Mouse (Mus musculus) cortical plate, adult 2 months (tissue): ENCODE results near the gene Serpina3n.
"Not testable (repeated sequence)": the region's sequence is repeated elsewhere in the genome, so short reads cannot be mapped to it uniquely, and the experiment has no call there.

ENCODE experiments used
- CTCF ChIP-seq: fragments of 200-500 bp; IDR thresholded peaks from 2 replicates; pipeline ENCODE4 v1.5.1; 2011; ENCODE audit warnings: mild to moderate bottlenecking, control low read depth, low read length; ENCODE audit not compliant: insufficient read depth; ENCODE audit errors: extremely low read depth
- POLR2A ChIP-seq: fragments of 200-500 bp; IDR thresholded peaks from 2 replicates; pipeline ENCODE4 v1.6.1; 2011; ENCODE audit warnings: mild to moderate bottlenecking, low read length, control low read depth; ENCODE audit not compliant: insufficient read depth; ENCODE audit errors: extremely low read depth

DNA sequence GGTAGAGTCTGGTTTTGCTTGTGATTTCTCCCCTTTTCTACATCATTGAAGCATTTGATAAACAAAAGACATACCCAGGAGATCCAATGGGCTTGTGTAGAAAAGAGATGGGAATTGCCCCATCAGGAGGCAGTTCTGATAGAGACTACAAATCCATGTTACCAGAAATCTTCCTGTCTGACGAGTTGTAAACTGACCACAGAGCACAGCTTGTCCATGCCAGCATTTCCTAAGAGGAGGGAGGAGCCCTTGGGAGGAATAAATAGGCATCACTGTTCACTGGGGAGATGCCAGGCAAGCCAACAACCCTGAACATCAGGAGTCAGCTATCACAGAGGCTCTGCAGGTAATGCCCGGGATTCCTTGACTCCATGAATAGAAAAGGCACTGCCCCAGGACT lies 19.7 kb upstream of the Serpina3n start:
- TF ChIP-seq CTCF, POLR2A: not testable (repeated sequence)
